Mouse (Mus musculus) urinary bladder, adult 18-20 months (tissue): ENCODE results near the gene Kif1b.
"Not testable (repeated sequence)": the region's sequence is repeated elsewhere in the genome, so short reads cannot be mapped to it uniquely, and the experiment has no call there.

Source experiments
- DNase-seq, 2 experiments: peaks; one replicate each; pipeline ENCODE4 v3.0.0; 2022; ENCODE audit warnings: low spot score in 2 of 2, mixed read lengths in 2 of 2

Kif1b gene

GRCm38 (mm10) chr4:149220042-149220473 lies 87.4 kb downstream of the Kif1b start:
- no peak for DNase-seq

- DNase-seq: no peak
Observed at GRCm38 (mm10) chr4:149219401-149220041, 88.0 kb downstream of the Kif1b start.

- no peak for DNase-seq
Observed at GRCm38 (mm10) chr4:149218476-149218875, 89.0 kb downstream of the Kif1b start.

GRCm38 (mm10) chr4:149215982-149216381 lies 91.5 kb downstream of the Kif1b start:
- DNase-seq: no peak

GRCm38 (mm10) chr4:149215397-149215796 lies 92.1 kb downstream of the Kif1b start:
- no peak for DNase-seq

GRCm38 (mm10) chr4:149214468-149214867 lies 93.0 kb downstream of the Kif1b start:
- not testable (repeated sequence) for DNase-seq

- DNase-seq: no peak
Observed at GRCm38 (mm10) chr4:149213466-149213865, 94.0 kb downstream of the Kif1b start.

GRCm38 (mm10) chr4:149211441-149211840 lies 96.1 kb downstream of the Kif1b start:
- DNase-seq: not testable (repeated sequence)

- DNase-seq: no peak
Observed at GRCm38 (mm10) chr4:149202467-149202866, 105.0 kb downstream of the Kif1b start.

- no peak for DNase-seq
Observed at GRCm38 (mm10) chr4:149201110-149201509, 106.4 kb downstream of the Kif1b start.

- DNase-seq: no peak
Observed at GRCm38 (mm10) chr4:149197180-149197579, 110.3 kb downstream of the Kif1b start.

GRCm38 (mm10) chr4:149191103-149191502 lies 116.4 kb downstream of the Kif1b start:
- DNase-seq: no peak

- DNase-seq: no peak
Observed at GRCm38 (mm10) chr4:149188563-149188962, 118.9 kb downstream of the Kif1b start.

- no peak for DNase-seq
Observed at GRCm38 (mm10) chr4:149182755-149183154, 124.7 kb downstream of the Kif1b start.

GRCm38 (mm10) chr4:149182192-149182591 lies 125.3 kb downstream of the Kif1b start:
- no peak for DNase-seq

GRCm38 (mm10) chr4:149179573-149179972 lies 127.9 kb downstream of the Kif1b start:
- DNase-seq: no peak

GRCm38 (mm10) chr4:149179160-149179559 lies 128.3 kb downstream of the Kif1b start:
- DNase-seq: no peak

- no peak for DNase-seq
Observed at GRCm38 (mm10) chr4:149178328-149178727, 129.2 kb downstream of the Kif1b start.

GRCm38 (mm10) chr4:149177046-149177445 lies 130.4 kb downstream of the Kif1b start:
- DNase-seq: no peak

- DNase-seq: no peak
Observed at GRCm38 (mm10) chr4:149176645-149177044, 130.8 kb downstream of the Kif1b start.

- no peak for DNase-seq
Observed at GRCm38 (mm10) chr4:149173661-149174060, 133.8 kb downstream of the Kif1b start.

GRCm38 (mm10) chr4:149172666-149173065 lies 134.8 kb downstream of the Kif1b start:
- DNase-seq: no peak

GRCm38 (mm10) chr4:149172083-149172482 lies 135.4 kb downstream of the Kif1b start:
- DNase-seq: peak in 1 of 2 experiments; percentile 54

- peak in 1 of 2 experiments; percentile 64 for DNase-seq
Observed at GRCm38 (mm10) chr4:149171581-149171981, 135.9 kb downstream of the Kif1b start.
